Mouse (Mus musculus): ENCODE measurements at regions not wholly inside any gene's neighbourhood (a gene's known extent, or its start where the extent isn't known, plus 50 kb on each side); places are given as distances from the start of the nearest gene placed in this dataset.

DNA sequence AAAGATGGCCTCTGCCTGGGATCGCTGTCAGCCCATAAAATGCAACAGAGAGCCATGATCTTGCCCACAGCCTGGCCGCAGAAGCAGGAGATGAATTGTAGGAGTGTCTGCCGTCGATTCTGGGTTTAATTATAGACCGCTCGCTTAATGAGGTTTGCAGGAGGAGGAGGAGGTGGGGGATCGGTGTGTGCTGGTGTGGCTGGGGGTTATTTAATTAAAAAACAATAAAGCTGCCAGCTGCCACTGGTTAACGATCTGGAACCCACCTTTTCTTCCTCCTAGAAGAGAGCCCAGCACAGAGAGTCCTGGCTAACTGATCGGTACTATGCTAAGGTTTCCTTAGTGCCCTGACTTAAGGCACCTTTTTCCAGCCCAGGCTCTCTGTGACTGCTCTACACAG lies 231.4 kb upstream of the Pard3b start:
- H3K27me3 ChIP-seq, result no peaks in the 10 kb centered on the region
- no peaks in the 10 kb centered on the region for H3K36me3 ChIP-seq
- no peak overlapping the region for H3K27ac ChIP-seq
- H3K9ac ChIP-seq, result no peak overlapping the region
- no peaks in the 10 kb centered on the region for H3K9me3 ChIP-seq
- no peaks in the 10 kb centered on the region for H3K4me1 ChIP-seq
- ATAC-seq (ENCODE audit: borderline replicate concordance, extremely low read depth, low FRiP score, low TSS enrichment), result no peak
- H3K4me3 ChIP-seq, result no peak overlapping the region
- no peak overlapping the region for H3K4me2 ChIP-seq
- WGBS, result 76% methylated on average over 9 of the region's 9 CpGs

GRCm38 (mm10) chr1:61414772-61415171 lies 223.9 kb upstream of the Pard3b start:
- Histone ChIP-seq H3K27ac (peak overlapping the region; percentile 71; the same call in 1 of the 2 replicates), H3K4me1 (peaks cover 18% of the 10 kb centered on the region), H3K36me3 (no peaks in the 10 kb centered on the region), H3K9me3 (no peaks in the 10 kb centered on the region), H3K4me3 (no peak overlapping the region), H3K4me2 (no peak overlapping the region), H3K9ac (no peak overlapping the region), H3K27me3 (no peaks in the 10 kb centered on the region)
- ATAC-seq (ENCODE audit: borderline replicate concordance, extremely low read depth, low FRiP score, low TSS enrichment), result peak; percentile 25; the same call in 1 of the 2 replicates
- 21% methylated on average over 2 of the region's 2 CpGs for WGBS

- peaks cover 20% of the 10 kb centered on the region for H3K4me1 ChIP-seq
- 34% methylated on average over 20 of the region's 20 CpGs for WGBS
- no peak overlapping the region for H3K9ac ChIP-seq
- H3K27ac ChIP-seq, result peak overlapping the region; percentile 71
- peak; percentile 94 for ATAC-seq (ENCODE audit: borderline replicate concordance, extremely low read depth, low FRiP score, low TSS enrichment)
- 0 out of 2 replicates have a peak overlapping the region, but pooled peaks have one; percentile 21 for H3K4me2 ChIP-seq
- no peak overlapping the region for H3K4me3 ChIP-seq
- no peaks in the 10 kb centered on the region for H3K27me3 ChIP-seq
- no peaks in the 10 kb centered on the region for H3K9me3 ChIP-seq
- H3K36me3 ChIP-seq, result no peaks in the 10 kb centered on the region
Observed at GRCm38 (mm10) chr1:61415426-61416195, 223.0 kb upstream of the Pard3b start.

- no peak overlapping the region for H3K4me2 ChIP-seq
- no peak overlapping the region for H3K4me3 ChIP-seq
- H3K27me3 ChIP-seq, result no peaks in the 10 kb centered on the region
- WGBS, result 76% methylated on average over 5 of the region's 5 CpGs
- ATAC-seq (ENCODE audit: borderline replicate concordance, extremely low read depth, low FRiP score, low TSS enrichment), result no peak
- no peak overlapping the region for H3K9ac ChIP-seq
- no peaks in the 10 kb centered on the region for H3K36me3 ChIP-seq
- H3K9me3 ChIP-seq, result no peaks in the 10 kb centered on the region
- peaks cover 20% of the 10 kb centered on the region for H3K4me1 ChIP-seq
- no peak overlapping the region for H3K27ac ChIP-seq
Observed at GRCm38 (mm10) chr1:61418396-61418795, 220.2 kb upstream of the Pard3b start.

DNA sequence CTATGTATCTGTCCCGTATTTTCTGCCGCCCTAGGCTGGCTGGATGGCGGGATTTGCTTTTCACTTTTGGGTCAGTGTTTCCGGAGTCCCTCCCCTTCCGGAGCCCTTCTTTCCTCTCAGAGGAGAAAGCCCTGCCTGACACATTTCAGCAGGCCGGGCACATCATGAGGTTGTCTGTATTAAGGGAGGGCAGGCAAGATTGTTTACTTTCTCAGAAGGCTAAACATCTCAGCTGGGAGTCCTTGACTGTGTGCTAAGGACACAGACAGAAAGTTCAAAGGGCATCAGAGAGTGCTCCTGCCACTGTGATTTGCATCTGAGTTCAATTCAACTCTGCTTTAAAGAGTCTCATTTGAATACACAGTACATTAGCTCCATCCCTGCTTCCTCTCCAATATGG lies 218.8 kb upstream of the Pard3b start:
- Histone ChIP-seq H3K9ac (no peak overlapping the region), H3K27ac (no peak overlapping the region), H3K4me1 (peaks cover 15% of the 10 kb centered on the region), H3K9me3 (no peaks in the 10 kb centered on the region), H3K27me3 (no peaks in the 10 kb centered on the region), H3K4me2 (no peak overlapping the region), H3K4me3 (no peak overlapping the region), H3K36me3 (no peaks in the 10 kb centered on the region)
- WGBS, result 26% methylated on average over 6 of the region's 6 CpGs
- no peak for ATAC-seq (ENCODE audit: borderline replicate concordance, extremely low read depth, low FRiP score, low TSS enrichment)

DNA sequence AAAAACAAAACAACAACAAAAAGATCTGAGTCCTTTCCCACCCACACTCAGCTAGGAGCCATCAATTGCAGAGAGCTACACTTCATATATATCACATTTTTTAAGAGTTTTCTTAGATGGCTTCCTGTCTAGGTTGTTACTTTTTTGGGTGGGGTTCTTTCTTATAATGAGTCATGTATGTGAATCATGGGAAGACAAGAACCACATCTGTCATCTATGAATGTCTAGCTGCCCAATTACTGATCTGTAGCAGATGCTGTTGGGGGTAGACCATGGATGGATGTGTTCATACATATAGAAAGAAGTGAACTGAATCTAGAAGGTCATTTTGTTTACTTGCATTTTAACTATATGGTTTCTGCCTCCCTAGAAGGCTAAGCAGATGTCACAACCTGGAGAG lies 215.4 kb upstream of the Pard3b start:
- no peaks in the 10 kb centered on the region for H3K36me3 ChIP-seq
- H3K4me2 ChIP-seq, result no peak overlapping the region
- no peaks in the 10 kb centered on the region for H3K9me3 ChIP-seq
- peaks cover 5% of the 10 kb centered on the region; the same call in 1 of the 2 replicates for H3K4me1 ChIP-seq
- ATAC-seq (ENCODE audit: borderline replicate concordance, extremely low read depth, low FRiP score, low TSS enrichment), result no peak
- no peak overlapping the region for H3K27ac ChIP-seq
- H3K27me3 ChIP-seq, result no peaks in the 10 kb centered on the region
- no peak overlapping the region for H3K4me3 ChIP-seq
- H3K9ac ChIP-seq, result no peak overlapping the region

GRCm38 (mm10) chr1:61428706-61429501 lies 209.7 kb upstream of the Pard3b start:
- Histone ChIP-seq H3K9ac (no peak overlapping the region), H3K9me3 (no peaks in the 10 kb centered on the region), H3K36me3 (no peaks in the 10 kb centered on the region), H3K27me3 (no peaks in the 10 kb centered on the region), H3K4me2 (no peak overlapping the region), H3K4me3 (no peak overlapping the region), H3K4me1 (no peaks in the 10 kb centered on the region), H3K27ac (no peak overlapping the region)
- 73% methylated on average over 4 of the region's 4 CpGs for WGBS
- peak; percentile 65; the same call in 1 of the 2 replicates for ATAC-seq (ENCODE audit: borderline replicate concordance, extremely low read depth, low FRiP score, low TSS enrichment)

GRCm38 (mm10) chr1:61437603-61438002 lies 201.0 kb upstream of the Pard3b start:
- no peak for ATAC-seq (ENCODE audit: borderline replicate concordance, extremely low read depth, low FRiP score, low TSS enrichment)

GRCm38 (mm10) chr1:61461435-61461834 lies 177.2 kb upstream of the Pard3b start:
- 44% methylated on average over 3 of the region's 3 CpGs for WGBS
- Histone ChIP-seq H3K9me3 (no peaks in the 10 kb centered on the region), H3K4me2 (no peak overlapping the region), H3K27me3 (no peaks in the 10 kb centered on the region), H3K4me1 (no peaks in the 10 kb centered on the region), H3K9ac (no peak overlapping the region), H3K27ac (no peak overlapping the region), H3K36me3 (no peaks in the 10 kb centered on the region), H3K4me3 (no peak overlapping the region)
- ATAC-seq (ENCODE audit: borderline replicate concordance, extremely low read depth, low FRiP score, low TSS enrichment), result no peak

More at GRCm38 (mm10) chr1:61437603-61438002, 201.0 kb upstream of the Pard3b start:
- Histone ChIP-seq H3K9me3 (no peaks in the 10 kb centered on the region), H3K27me3 (no peaks in the 10 kb centered on the region), H3K9ac (no peak overlapping the region), H3K36me3 (no peaks in the 10 kb centered on the region), H3K4me2 (no peak overlapping the region), H3K27ac (no peak overlapping the region), H3K4me1 (no peaks in the 10 kb centered on the region), H3K4me3 (no peak overlapping the region)
- 53% methylated on average over 3 of the region's 3 CpGs for WGBS

- Histone ChIP-seq H3K27me3 (no peaks in the 10 kb centered on the region), H3K9me3 (no peaks in the 10 kb centered on the region), H3K4me3 (no peak overlapping the region), H3K36me3 (no peaks in the 10 kb centered on the region), H3K4me2 (no peak overlapping the region), H3K4me1 (no peaks in the 10 kb centered on the region), H3K9ac (no peak overlapping the region), H3K27ac (no peak overlapping the region)
- WGBS, result 76% methylated on average over 5 of the region's 5 CpGs
- no peak for ATAC-seq (ENCODE audit: borderline replicate concordance, extremely low read depth, low FRiP score, low TSS enrichment)
Observed at GRCm38 (mm10) chr1:61470617-61471214, 167.9 kb upstream of the Pard3b start.

DNA sequence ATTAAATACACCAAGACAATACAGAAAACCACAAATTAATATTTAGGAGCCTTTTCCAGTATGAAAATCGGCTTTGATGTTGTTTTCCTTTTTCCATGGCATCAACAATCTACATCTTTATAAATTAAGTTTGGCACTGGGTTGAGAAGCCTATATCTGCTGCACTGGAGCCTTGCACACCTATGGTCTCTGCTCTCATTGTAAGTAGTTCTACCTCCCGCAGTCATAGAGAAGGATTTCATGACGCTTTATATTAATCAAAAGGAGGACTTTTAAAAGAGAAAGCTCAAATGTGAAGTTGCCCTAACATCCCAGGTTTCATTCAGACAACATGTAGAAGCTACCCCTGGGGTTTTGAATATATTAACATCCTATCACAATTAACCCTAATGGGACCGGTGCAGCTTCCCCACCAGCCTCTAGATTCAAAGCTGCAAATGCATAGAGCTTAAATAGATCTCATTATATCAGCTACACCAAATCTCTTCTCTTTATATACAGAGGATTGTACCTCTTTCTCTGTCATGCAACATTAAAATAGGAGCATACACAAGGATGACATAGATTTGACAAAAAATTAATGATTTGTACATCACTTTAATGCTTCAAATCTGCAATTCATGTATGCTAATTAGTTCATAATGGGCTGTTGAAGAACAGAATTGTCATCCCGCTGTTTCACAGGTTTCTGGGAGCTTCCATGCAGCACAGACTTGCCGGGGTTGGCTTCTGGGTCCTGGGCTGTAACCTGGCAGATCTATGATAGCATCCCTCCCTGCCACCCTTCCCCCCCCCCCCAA lies 166.6 kb upstream of the Pard3b start:
- H3K36me3 ChIP-seq, result no peaks in the 10 kb centered on the region
- H3K27me3 ChIP-seq, result no peaks in the 10 kb centered on the region
- no peak overlapping the region for H3K9ac ChIP-seq
- H3K4me3 ChIP-seq, result no peak overlapping the region
- H3K27ac ChIP-seq, result no peak overlapping the region
- H3K4me2 ChIP-seq, result no peak overlapping the region
- H3K4me1 ChIP-seq, result no peaks in the 10 kb centered on the region
- no peak for ATAC-seq (ENCODE audit: borderline replicate concordance, extremely low read depth, low FRiP score, low TSS enrichment)
- no peaks in the 10 kb centered on the region for H3K9me3 ChIP-seq
- 81% methylated on average over 6 of the region's 6 CpGs for WGBS

Data from lung, embryonic 15.5 days (tissue).